Comparison of ENCODE assay signal across 8 mouse cellular contexts in the genomic region with DNA sequence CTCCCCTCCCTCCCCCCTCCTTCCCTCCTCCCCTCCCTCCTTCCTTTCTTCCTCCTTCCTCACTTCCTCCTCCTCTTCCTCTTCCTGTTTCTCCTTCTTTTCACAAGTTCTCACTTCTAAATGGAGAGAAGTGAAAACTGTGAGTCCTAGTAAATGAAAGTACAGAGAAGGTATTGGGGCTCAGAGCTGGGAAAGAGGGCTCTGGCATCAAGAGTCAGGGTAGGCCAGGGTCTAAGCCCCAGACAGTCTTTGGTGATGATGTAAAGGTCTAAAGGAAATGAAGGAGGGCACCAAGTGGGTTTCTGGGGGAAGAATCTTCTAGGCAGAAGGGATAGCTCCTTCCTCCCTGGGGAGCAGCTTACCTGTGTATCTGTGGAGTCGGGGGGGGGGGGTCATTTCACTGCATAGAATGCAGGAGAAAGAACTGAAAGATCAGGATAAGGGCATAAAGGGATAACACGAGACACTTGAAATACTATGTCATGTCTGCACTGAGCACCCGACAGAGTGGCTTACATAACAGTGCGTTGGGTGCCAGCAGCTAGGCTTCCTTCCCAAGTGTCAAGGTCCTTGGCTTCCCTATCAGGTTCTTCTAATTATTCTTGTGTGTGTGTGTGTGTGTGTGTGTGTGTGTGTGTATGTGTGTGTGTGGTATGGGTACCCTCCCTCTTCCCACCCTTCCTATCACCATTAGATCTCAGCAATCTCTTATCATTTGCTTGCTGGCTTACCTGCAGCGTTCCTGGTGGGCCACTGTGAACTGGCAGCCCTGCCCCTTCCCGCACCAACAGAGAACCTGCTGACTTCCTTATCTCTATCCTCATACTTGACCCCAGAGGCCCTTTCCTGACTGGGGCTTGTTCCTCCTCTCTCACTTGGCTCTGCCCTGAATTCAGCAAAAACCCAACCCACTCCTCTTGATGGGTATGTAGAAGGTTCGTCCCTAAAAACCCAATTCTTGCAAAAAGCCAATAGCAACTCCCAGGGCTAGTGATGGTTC. TPM values are rescaled to one million over a fixed set of nuclear protein-coding genes. Genes with fewer than 3 reads are reported as not detected.
DNase-seq lines count a peak whose midpoint lies in the region; ATAC-seq lines count a peak whose summit lies in the region.
"Had no signal": no experiment of that assay in that cellular context is flagged by ENCODE, and none has a peak within 500 bp of the region (broad histone marks: within the 10 kb centered on the region; RNA-seq: fewer than 3 reads in every experiment).

No protein-coding gene starts in this region.

- no peaks in the 10 kb centered on the region for H3K36me3 ChIP-seq in kidney, embryonic 15.5 days
- no peaks in the 10 kb centered on the region for H3K36me3 ChIP-seq in heart, embryonic 12.5 days
- H3K36me3 ChIP-seq: embryonic facial prominence, embryonic 10.5 days had no signal

- DNase-seq in kidney, adult 8-10 months, result peak; percentile 67 to 70
- peak; percentile 54 for DNase-seq in brain, adult 2 months (ENCODE audit: low read depth, low spot score)
- DNase-seq in T-cell, adult 2 months (ENCODE audit: low spot score), result no peak
- no peak for DNase-seq in embryo, embryonic 10.5 days (ENCODE audit: low spot score)

- H3K4me1 ChIP-seq in kidney, embryonic 15.5 days, result peaks cover 11% of the 10 kb centered on the region
- H3K4me1 ChIP-seq in heart, embryonic 12.5 days (replicated peaks), result peaks cover 41% of the 10 kb centered on the region

- H3K9ac ChIP-seq in kidney, embryonic 15.5 days, result no peak overlapping the region
- H3K9ac ChIP-seq in heart, embryonic 12.5 days, result no peak overlapping the region

- H3K27me3 ChIP-seq in kidney, embryonic 15.5 days, result no peaks in the 10 kb centered on the region
- H3K27me3 ChIP-seq in heart, embryonic 12.5 days (replicated peaks), result no peaks in the 10 kb centered on the region

- no peak overlapping the region for H3K4me3 ChIP-seq in kidney, embryonic 15.5 days (replicated peaks)
- H3K4me3 ChIP-seq in heart, embryonic 12.5 days, result no peak overlapping the region

- H3K4me2 ChIP-seq in kidney, embryonic 15.5 days, result no peak overlapping the region
- no peak overlapping the region for H3K4me2 ChIP-seq in heart, embryonic 12.5 days

- ATAC-seq in kidney, embryonic 15.5 days (replicated peaks; ENCODE audit: low FRiP score), result no peak
- ATAC-seq in heart, embryonic 12.5 days (ENCODE audit: insufficient number of reproducible peaks, low FRiP score), result no peak
- 0 out of 2 replicates have a peak, but pooled peaks have one; percentile 17 for ATAC-seq in megakaryocyte, adult 5-6 weeks (ENCODE audit: poor library complexity, severe bottlenecking)

- H3K9me3 ChIP-seq in kidney, embryonic 15.5 days (replicated peaks), result no peaks in the 10 kb centered on the region
- H3K9me3 ChIP-seq in heart, embryonic 12.5 days (replicated peaks), result no peaks in the 10 kb centered on the region
- H3K9me3 ChIP-seq: embryonic facial prominence, embryonic 10.5 days had no signal

- H3K27ac ChIP-seq in kidney, embryonic 15.5 days, result no peak overlapping the region
- peak overlapping the region; percentile 56; the same call in 1 of the 2 replicates for H3K27ac ChIP-seq in heart, embryonic 12.5 days (ENCODE audit: poor library complexity, severe bottlenecking)

- 87% methylated on average over 7 of the region's 7 CpGs for WGBS in kidney, embryonic 15.5 days
- 46% methylated on average over 7 of the region's 7 CpGs for WGBS in heart, embryonic 12.5 days

RNA-seq across cellular contexts. Expression of a gene that starts 51.6 kb away (rescaled TPM):
- polyA plus RNA-seq in kidney, embryonic 15.5 days (2015; fragmentation: Nextera tagmentation; extraction: Ambion mirVana), result 220 and 247 TPM in 2 replicates
- 277 and 294 TPM in 2 replicates for polyA plus RNA-seq in heart, embryonic 12.5 days (2016; fragmentation: Nextera tagmentation; extraction: Ambion mirVana)
- total RNA-seq in megakaryocyte, adult 5-6 weeks (2015), result 67.9 and 69.6 TPM in 2 replicates
- total RNA-seq in megakaryocyte, adult 5-6 weeks (2017), result 120 and 132 TPM in 2 replicates

Comparison
In these comparisons a context has a peak if more than half of its experiments do, and no peak if none do; other contexts are left out.
1. DNase-seq: peak in kidney, adult 8-10 months (2 of 2) and brain, adult 2 months (single experiment); none in T-cell, adult 2 months (single experiment) and embryo, embryonic 10.5 days (single experiment).